In the genomic region with DNA sequence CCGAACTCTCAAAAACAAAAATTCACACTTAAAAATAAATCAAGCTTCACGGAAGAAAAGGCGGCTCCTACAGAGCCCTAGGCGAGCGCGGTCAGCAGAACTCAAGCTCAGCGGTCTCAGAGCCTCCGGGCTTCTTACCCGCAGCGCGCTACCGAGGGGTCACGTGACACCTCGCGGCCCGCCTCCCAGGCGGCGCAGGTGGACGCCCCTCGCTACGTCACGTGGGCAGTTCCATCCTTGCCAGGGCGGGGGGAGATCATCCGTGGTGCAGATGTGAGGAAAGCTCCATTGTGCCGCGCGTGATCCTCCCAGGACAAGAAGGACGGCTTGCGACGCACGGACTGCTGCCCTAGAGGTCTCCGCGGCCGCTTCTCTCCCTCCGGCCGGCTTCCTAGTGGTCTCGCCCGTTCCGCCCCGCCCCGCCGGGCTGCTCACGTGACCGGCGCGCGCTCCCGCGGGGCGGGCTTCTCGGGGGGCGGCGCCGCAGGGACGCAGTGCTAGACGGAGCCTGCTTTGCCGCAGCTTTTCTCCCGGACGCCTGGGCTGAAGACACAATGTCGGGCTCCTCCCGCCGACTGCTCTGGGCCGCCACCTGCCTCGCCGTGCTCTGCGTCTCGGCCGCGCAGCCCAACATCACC, we compare ENCODE assay signal across 8 mouse cellular contexts. TPM values are rescaled to one million over a fixed set of nuclear protein-coding genes. Genes with fewer than 3 reads are reported as not detected.
DNase-seq lines count a peak whose midpoint lies in the region; ATAC-seq lines count a peak whose summit lies in the region.

A gene (plus strand): TSS at position 434 of the 638 bp plus-strand sequence.

- H3K27ac ChIP-seq in hindbrain, embryonic 13.5 days: peak within 1 kb of the TSS; percentile 98

- peak within 1 kb of the TSS; percentile 94 for H3K4me3 ChIP-seq in hindbrain, embryonic 13.5 days

- ATAC-seq in hindbrain, embryonic 13.5 days (ENCODE audit: low FRiP score): peak; percentile 96

- H3K36me3 ChIP-seq in hindbrain, embryonic 13.5 days: no peaks in the 10 kb centered on the region

- under 1% methylated on average over 66 of the region's 69 CpGs for WGBS in hindbrain, embryonic 13.5 days

- DNase-seq in NIH3T3 (ENCODE audit: low read depth): peak; percentile 97
- DNase-seq in cerebellum, postnatal 10 days: peak; percentile 98
- DNase-seq in frontal cortex, postnatal 14 days (ENCODE audit: low spot score in 2 of 2): peak; percentile 85 to 89
- DNase-seq in layer of hippocampus, postnatal 25 days (ENCODE audit: extremely low spot score in 1 of 2, low spot score in 1 of 2): peak; percentile 84 to 91
- DNase-seq in lung, postnatal 25 days (ENCODE audit: low spot score): peak; percentile 89
- peak; percentile 95 for DNase-seq in retina, embryonic 14.5 days (ENCODE audit: low spot score)
- DNase-seq in thymus, postnatal 4 days: peak; percentile 96

- peak within 1 kb of the TSS; percentile 86 for H3K4me2 ChIP-seq in hindbrain, embryonic 13.5 days

- peaks cover 28% of the 10 kb centered on the region for H3K4me1 ChIP-seq in hindbrain, embryonic 13.5 days (replicated peaks)

- no peaks in the 10 kb centered on the region for H3K27me3 ChIP-seq in hindbrain, embryonic 13.5 days

- H3K9ac ChIP-seq in hindbrain, embryonic 13.5 days: peak within 1 kb of the TSS; percentile 89

- no peaks in the 10 kb centered on the region for H3K9me3 ChIP-seq in hindbrain, embryonic 13.5 days

RNA-seq across cellular contexts. Expression of the gene that starts here (rescaled TPM):
- polyA plus RNA-seq in hindbrain, embryonic 13.5 days (2015; fragmentation: Nextera tagmentation; extraction: Ambion mirVana): 55.9 and 62.1 TPM in 2 replicates
- 10 to 100 TPM; 55.8 to 58.1 TPM for total RNA-seq in layer of hippocampus, postnatal 25 days (2021)

Comparison
In these comparisons a context has a peak if more than half of its experiments do, and no peak if none do; other contexts are left out.
1. Peak in every context shown above with its lines: DNase-seq, ATAC-seq, H3K4me3 ChIP-seq and H3K27ac ChIP-seq.